Mouse (Mus musculus): Measurements from ENCODE around the gene Nnat.

Gene Nnat

DNA sequence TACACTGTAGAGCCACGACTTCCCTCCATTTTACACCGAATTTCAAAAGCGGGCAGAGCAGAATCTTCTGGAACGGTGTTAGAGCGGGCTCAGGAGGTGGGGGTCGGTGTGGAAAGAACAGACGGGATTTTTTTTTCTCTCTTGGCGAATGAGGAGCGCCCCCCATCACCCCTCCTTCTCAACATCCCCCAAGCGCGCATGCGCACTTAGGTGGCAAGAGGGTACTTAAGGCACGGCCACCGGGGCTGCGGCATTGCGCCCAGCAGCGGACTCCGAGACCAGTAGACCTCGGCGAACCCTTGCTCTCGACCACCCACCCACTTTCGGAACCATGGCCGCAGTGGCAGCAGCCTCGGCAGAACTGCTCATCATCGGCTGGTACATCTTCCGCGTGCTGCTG lies at the start of gene Nnat:
Gene Nnat, plus strand, starts transcription at position 221 of the 400 bp plus-strand sequence.
- no peak for DNase-seq

DNA sequence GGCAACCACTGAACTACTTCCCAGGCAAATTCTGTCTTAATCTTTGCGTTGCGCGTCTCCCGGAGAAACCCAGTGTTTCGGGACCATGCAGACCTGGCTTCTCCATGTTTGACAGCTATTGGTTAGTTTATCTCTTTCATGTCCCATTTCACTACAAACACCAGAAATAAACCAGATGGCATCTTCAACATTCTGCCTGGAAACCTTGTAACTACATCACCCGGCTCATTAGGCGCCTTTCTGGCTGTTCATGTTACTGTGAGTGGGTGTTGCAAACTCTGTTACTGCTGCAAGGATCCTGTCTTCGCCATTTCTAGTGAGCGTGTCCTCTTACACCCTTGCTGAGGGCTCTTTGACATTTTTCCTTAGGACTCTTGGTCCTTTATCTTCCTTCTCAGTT lies 47.0 kb upstream of the Nnat start:
- DNase-seq = no peak

DNA sequence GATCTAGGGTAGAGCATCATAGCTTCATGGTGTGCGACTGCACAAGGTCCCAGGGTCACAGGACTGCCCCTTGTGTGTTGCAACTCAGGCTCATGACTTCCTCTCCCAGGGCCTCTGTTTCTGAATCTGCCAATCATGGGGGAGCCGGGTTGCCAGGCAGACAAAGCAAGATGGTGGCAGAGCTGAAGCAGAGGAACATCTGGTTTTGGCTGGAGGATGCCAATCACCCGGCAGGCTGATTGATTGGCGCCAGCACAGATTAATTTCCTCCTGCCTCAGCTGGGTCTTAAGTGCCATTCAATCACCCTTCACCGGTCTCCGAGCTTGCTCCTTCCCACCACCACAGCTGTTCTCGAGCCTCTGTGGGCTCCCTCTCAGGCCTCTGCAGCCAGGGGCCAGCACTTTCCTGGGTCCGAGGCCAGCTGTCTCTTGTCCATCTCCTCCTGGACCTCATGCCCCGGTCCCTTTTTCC lies 46.1 kb upstream of the Nnat start:
- DNase-seq = no peak

DNA sequence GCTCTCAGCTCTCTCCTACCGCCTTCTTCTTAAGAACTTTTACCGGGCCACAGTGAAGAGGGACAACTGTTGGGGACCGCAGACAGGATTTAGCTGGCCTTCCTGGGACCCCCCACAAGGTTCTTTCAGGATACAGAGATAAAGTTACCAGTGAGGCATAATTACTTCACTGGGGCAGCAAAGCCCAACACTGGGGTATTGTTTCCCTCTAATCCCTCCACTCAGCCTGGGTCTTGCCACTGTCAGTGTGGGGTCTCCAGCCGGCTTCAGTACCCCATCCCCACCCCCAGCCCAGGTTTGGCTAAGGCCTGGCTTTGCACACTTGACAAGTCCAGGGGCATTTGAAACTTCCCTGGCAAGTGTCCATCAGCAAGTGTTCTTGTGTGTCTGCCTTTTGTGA lies 45.5 kb upstream of the Nnat start:
- no peak for DNase-seq

DNA sequence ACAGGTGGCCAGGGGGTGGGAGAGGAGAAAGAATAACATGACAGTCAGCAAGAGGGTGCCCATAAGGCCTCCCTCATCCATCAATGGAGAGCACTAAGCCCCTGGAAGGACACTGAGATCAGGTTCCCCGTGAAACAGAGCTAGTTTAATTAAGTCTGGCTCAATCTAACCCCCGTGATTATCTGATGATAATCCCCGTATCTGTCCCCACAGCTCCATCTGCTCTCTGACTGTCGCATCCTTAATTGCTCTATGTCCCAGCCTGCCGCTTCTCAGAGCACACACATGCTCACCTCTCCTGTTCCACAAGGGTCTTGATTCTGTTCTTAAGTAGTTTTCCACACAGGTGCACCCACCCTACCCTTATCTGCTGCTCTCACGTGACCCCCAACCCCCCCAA lies 42.4 kb upstream of the Nnat start:
- DNase-seq = no peak

DNA sequence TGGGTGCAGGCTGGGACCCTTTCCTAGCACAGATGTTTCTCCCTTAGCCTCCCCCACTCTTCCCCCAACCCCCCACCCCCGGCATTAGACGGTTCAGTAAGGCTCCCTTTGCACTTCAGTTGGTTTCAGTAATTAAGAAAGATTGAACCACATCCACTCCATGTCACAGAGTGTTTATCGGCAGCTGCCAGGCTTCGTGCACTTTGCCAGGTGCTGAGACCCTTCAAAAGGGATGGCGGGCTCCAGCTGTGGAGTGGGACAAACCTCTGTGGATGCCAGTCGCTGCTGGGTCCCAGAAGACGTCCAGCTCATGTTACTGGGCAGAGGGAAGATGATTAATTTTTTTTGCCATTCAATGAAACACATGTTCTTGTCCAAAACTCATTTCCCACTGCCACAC lies 41.4 kb upstream of the Nnat start:
- DNase-seq = no peak

DNA sequence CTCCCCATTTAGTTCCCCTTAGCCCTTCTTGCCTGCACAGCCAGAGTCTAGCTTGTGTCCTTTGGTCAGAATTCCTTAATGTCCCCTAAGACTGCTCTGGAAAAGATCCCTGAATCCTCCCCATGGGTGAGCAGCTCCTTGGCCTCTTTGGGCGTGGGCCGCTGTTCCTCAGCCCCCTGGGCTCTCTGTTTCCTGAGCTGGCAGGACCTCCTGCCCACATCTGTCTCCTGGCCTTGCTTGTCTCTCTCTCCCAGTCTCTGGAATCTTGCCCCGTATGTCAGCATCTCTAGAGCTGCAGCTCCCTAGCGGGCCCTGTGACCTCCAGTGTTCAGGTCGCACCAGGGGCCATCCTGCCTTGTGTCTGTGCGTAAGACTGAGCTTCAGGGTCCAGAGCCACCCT lies 40.4 kb upstream of the Nnat start:
- DNase-seq = no peak

DNA sequence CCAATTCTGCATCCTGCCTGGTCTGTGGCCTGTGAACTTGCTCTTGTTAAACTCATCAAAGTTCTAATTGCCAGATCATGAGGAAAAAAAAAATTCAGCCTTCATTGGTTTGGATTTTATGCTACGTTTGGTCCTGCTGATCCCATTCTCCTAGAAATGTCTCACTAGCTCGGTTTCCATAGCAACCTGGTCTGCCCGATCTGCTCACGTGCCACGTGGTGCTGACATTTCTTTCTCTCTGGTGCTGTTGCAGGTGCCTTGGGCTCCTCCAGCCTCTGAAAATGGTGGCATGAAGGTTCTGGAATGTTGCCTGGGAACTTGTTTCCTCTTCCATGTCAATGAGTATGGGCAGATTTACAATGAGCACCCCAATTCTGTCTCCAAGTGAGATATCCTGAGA lies 39.4 kb upstream of the Nnat start:
- DNase-seq = no peak

DNA sequence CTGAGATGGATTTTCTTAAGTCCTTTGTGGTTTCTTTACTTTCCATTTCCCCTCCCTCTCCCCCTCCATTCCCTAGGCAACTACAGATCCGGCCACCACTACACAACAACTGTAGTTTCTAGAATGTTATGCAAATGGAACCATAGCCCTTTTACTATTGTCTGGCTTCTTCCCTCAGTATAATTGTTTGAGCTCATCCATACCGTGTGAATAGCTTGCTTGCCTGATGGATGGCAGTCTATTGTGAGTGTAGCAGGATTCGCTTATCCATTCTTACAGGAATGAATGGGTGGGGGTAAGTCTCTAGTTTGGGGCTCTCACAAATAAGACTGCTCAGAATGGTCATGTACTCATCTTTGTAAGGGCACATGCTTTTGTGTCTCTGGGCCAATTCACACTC lies 37.3 kb upstream of the Nnat start:
- no peak for DNase-seq

DNA sequence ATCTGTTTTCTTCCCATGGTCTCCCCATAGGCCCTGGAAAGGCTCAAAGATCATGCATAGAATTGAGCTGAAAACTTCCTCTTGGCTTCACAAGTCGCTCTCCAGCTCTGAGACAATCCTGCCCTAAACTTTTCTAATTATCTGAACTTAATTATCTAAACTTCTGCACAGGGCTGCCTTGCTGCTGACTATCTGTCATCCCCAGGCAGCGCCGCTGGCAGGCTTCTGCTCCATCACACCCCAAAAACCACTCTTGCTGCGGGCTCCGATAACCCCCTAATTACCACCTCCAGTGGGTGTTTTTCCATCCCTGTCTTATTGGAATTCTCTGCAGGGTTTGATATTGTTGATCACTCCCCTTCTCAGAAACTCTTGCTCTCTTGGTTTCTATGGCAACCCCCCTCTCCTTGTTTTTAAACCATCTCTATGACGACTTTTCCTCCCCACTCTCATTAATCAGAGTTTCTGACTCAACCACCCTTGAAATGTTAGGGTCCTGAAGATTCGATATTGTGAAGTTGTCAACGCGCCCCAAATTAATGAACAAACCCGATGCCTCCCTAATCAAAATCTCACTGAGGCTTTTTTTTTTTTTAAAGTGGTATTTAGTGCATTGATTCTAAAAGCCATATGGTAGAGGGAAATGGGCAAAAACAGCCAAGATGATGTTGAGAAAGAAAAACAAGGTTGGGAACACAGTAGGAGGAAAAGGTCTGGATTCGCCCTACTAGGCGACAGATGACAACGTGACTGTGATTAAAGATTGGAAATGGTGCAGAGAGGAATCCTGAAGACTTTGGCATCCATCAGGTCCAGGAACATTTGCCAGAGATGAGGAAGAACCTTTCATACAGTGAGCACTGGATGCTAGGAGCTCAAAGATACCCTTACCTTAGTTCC lies 29.6 kb upstream of the Nnat start:
- DNase-seq = no peak

DNA sequence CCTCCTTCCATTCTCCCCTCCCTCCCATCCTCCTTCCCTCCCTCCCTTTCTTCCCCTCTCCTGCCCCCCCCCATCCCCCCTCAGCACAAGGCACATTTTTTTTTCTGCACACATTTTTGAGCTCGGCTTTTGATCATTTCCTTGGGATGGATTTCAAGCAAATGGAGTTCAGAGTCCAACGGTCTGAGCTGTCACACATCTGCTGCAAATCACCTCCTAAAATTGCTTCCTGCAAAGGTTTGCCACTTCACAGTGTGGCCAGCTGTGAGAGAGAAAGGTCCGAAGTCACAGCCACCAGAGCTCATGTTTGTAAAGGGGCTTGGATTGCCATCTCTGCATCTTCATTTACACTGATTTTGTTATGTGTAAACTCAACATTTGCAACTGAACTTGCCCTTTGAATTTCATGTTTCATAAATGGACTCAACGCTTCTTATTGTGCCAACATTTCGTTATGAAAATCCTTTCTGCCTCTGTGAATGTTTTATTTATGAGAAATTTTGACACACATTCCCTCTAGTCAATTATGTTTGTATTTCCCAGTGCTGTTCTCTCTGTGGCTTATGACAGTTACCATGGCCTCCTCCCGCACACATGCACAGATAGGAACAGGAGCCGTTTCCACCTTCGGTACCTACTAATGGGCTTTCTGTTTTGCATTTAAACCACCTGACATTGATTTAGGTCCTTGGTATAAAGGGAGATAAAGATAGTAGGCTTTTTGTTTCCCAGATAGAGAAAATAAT lies 28.0 kb upstream of the Nnat start:
- no peak for DNase-seq

DNA sequence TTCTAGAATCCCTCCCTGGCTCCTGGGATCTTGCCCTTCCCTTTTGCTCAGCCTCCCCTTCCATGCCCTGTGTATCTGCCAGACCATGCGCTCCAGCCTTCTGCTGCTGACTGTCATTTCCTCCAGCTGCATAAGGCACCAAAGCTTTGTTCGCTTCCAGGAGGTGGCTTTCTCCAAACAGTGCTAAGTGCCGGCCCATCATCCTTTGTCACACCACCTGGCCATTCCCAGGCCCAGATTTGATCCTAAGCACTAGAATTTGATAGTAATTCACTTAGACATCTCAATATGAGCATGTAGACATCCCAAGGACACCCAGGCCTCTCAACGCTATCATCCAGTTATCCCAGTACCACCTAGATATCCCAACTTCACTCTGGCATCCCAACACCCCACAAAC lies 25.7 kb upstream of the Nnat start:
- no peak for DNase-seq

DNA sequence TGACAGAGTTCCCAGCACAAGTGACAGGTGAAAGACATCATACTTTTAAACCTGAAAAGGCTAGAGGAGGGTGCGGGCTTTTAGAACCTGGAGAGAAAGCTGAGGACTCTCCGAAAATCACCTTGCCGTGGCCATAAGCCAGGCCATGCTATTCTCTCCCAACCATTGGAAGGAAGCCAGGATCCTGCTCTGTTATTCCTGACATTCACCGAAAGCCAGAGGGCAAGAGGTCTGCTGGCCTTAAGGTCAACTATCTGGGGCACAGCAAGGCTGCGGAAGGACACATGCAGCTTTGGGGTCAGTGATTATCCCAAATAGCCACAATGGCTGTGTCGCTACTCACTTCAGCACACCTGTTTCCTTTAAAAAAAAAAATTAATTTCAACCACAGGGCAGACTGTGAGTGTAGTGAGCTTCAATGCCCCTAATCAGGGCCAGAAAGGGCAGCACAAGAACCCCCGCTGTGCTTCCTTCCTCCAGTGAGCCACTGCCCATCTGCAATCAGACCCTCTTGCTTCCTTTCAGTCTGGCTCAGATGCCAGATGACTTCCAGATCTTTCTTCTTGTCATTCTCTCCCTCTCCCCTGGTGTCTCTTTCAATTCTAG lies 23.3 kb upstream of the Nnat start:
- no peak for DNase-seq

DNA sequence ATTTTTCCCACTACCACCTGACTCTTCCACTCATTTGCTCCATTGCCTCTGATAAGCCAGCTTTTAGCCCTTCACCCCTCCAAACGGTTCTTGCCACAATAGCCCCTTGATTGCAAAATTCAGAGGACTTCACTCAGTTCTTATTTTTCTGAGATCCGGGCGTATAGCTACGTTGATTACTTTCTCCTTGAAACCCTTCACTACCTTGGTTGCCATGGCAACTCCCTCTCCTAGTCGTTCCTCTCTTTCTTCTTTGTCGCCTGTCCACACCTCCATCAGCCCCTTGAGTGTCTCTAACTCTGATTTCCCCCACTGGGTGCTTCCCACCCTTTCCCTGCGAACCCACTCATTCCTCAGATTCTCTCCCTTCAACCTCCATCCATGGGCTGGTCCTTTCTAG lies 22.8 kb upstream of the Nnat start:
- no peak for DNase-seq

DNA sequence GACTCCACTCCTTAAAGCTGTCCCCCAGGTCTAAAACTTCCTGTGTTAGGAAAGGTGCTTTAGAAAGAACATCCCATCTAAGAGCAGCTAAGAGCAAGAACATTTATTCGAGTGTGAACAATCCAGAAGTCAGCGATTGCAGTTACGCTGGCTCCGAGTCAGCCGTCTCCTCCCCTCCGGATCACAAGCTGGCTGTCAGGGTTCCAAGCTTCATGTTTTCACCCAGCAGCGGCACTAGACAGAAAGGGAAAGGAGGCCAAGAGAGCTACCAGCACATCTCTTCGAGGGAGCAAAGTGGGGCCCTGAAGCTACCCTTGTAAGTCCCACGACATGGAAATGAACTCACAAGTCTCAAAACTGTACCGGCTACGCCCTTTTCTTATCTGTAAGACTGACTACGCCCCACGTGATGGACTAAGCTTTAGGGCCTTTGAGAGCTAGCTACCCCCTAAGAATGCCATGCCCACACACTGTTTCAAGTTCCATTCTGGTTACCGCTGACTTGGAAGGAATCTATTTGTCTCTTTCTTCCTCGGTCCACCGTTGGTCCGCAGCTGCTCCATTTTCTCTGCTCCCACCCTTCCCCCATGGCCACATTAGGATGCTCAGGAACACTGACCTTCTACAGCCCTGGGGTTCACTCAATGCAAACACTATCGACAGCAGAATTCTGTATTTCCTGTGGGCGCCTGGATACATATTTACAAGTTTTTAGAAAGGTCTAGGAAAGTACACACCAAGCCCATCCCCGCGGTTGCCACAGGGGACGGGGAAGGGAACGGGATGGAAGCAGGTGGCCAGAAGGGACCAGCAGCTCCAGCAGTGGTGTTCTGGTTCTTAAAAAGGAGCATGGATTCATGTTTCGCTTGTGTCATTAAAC lies 19.6 kb upstream of the Nnat start:
- no peak for DNase-seq

DNA sequence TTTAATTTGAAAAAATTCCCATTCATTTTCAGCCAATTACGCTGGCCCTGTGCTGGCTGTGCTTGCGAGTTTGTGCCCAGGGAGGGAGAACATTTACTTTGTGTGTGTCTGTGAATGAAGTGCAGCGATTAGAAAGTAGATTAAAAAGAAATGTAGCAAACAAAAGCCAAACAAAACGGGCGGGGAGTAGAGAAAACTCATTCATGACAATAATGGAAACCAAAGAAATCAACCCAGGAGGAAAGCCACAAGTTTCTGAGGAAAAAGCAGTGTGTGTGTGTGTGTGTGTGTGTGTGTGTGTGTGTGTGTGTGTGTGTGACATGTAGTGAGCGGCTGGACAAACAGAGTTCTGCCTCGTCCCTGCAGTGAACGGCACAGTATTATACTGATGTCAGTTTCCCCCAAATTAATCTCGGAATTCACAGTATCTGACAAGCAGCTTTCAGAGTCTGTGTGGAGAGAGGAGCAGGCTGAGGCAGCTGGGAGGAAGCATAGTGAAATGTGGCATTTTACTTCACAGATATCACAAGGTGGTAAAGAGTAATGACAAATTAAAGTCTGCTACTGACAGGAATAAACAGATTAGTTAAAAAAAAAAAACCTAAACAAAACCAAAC lies 18.8 kb upstream of the Nnat start:
- DNase-seq = no peak

DNA sequence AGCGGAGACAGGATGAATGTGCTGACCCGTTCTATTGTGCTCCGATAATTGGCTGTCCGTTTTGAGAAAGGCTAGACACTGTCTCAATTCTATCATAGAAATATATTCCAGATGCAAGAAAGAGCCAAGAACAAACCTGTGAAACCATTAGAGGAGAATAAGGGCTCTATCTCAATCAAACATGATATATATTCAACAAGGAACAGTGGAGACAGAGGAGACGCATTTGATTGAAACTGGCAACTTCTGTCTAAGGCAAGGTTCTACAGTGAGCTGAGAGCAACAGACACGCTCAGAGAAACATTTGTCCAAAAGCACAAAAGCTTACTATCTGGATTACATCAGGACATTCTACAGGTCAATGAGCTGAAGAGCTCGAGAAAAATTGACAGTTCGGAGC lies 18.2 kb upstream of the Nnat start:
- DNase-seq = no peak

DNA sequence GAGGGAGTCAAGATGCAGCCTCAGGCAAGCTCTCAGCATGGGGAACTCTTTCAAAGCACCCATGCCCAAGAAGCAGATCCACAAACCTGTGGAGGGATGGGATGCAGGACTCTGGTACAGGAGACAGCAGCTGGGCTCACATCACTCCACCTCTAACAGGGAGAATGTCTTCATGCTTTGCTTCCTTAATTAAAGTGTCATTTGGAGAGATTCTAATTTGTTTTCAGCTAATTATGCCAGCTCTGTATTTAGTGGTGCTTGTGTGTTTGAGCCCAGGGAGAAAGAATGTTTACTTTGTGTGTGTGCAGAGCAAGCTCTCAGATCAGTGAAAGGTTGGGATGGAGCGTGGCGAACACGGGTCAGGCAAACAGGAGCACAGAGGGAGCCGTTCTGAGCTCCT lies 17.5 kb upstream of the Nnat start:
- DNase-seq = no peak

DNA sequence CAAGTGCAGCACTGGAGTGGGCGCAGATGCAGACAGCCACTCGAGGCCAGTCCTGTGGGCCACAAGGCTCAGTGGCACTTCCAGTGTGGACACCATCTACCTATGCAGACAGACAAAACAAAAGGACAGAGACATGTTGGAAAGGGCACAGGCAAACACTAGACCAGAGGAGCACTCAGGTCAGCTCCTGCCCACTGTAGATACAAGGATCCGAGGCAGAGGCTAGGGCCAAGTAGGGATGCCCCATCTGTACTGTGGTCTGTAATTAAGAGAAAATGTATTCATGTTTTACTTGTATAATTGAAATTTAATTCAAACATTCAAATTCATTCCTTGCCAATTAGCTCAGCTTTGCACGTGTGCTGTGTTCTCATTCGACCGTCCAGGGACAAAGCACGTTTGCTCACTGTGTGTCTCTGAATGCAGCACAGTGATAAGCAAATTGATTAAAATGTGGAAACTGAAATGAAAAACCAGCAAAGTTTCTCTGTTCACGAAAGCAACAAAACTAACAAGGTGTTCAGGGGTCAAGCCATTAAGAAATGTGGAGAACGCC lies 15.5 kb upstream of the Nnat start:
- no peak for DNase-seq

DNA sequence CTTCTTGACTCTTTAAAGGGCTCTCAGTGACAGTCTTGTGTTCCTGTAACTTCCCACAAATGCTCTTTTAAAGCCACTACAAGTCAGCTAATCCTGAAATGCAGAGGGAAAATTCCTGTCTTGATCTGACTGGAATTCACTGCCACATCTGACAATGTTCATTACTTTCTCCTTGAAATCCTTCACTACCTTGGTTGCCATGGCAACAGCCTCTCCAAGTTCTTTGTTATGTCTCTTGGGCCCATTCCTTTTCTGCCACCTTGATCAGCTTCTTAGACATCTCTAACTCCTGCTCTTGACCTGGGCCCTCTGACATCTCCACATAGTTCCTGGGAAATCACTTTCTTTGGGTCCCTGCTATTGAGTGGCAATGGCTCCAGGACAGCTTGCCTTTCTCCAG lies 13.2 kb upstream of the Nnat start:
- no peak for DNase-seq

DNA sequence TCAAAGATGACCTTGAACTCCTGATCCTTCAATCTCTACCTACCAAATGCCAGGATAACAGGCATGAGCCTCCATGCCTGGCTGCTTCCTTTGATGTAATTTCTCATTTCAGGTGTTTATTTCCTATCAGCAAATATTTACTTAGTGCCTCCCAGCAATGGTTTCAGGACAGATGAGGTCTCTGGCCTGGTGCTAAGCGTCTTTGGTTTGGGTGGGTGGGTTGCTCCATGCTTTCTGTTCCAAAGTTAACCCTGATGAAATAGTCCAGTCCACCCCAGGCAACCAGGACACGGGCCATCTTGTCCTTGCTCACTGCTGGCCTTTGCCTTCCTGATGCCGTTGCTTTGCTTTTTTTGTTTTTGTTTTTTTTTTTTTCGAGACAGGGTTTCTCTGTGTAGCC lies 9.6 kb upstream of the Nnat start:
- DNase-seq = no peak
